Mouse (Mus musculus) MEL (cell line): ENCODE data around the gene Castor1.

Source experiments
- NELFE ChIP-seq: IDR thresholded peaks from 2 replicates; pipeline ENCODE4 v1.6.1; 2011; ENCODE audit warnings: low read depth, low read length, improper control_type of control experiment
- POLR2A ChIP-seq, 2 experiments: IDR thresholded peaks; 2 replicates each; pipeline ENCODE4 v1.6.1; 2011 to 2012; ENCODE audit warnings: low read length in 2 of 2, mild to moderate bottlenecking in 2 of 2, control low read depth in 1 of 2, improper control_type of control experiment in 1 of 2, low read depth in 1 of 2, moderate library complexity in 1 of 2; ENCODE audit not compliant: control insufficient read depth in 1 of 2, insufficient read depth in 1 of 2, poor library complexity in 1 of 2
- TBP ChIP-seq: IDR thresholded peaks from 2 replicates; pipeline ENCODE4 v1.8.0; 2011; ENCODE audit warnings: low read depth, low read length, improper control_type of control experiment

DNA sequence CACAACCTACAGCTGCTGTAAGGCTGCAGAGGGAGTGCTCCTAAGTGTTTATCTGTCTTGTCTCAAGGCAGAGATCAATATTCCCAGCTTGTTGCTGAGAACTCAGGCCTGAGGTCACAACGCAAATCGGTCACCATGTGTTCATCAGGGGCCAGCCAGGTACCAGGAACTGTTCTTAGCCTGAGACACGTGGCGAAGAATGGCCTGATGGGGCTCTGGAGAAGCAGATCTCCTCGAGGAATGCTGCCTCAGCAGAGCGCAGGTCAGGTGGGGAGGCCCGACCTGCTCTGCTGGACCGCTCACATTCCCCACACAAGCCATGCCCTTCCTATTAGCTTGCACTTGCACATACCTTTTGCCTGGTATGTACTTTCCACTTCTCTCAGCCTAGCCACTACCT is 21.4 kb upstream of the Castor1 start:
- TF ChIP-seq NELFE (no peak), POLR2A (IDR thresholded peaks at IDR 0.05; ENCODE audit: control insufficient read depth in 1 of 2, insufficient read depth in 1 of 2, low read depth in 1 of 2, low read length in 2 of 2, poor library complexity in 1 of 2) (no peak), TBP (no peak)
